Mouse (Mus musculus): ENCODE measurements around the gene Invs.
A peak's percentile ranks its signal among the peaks of the same experiment; 100 is the strongest.

Invs gene

DNA sequence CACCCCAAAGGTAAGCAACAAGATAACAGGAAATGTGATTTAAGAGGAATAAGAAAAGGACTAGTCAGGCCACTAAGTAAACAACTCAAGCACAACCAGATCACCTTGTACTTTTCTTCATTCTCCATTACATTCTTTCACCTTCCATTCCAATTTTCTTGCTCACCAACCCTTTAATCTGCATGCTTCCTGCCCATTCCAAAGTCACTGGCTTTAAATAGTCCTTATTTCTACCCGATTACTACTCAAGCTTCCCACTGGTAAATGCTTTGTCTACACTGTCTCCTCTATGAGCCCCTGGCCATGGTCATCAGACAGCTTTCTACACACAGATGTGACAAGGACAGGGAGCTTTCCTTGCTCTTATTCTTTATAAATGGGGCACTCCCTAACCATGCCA lies 191.4 kb downstream of the Invs start:
- DNase-seq = no peak

DNA sequence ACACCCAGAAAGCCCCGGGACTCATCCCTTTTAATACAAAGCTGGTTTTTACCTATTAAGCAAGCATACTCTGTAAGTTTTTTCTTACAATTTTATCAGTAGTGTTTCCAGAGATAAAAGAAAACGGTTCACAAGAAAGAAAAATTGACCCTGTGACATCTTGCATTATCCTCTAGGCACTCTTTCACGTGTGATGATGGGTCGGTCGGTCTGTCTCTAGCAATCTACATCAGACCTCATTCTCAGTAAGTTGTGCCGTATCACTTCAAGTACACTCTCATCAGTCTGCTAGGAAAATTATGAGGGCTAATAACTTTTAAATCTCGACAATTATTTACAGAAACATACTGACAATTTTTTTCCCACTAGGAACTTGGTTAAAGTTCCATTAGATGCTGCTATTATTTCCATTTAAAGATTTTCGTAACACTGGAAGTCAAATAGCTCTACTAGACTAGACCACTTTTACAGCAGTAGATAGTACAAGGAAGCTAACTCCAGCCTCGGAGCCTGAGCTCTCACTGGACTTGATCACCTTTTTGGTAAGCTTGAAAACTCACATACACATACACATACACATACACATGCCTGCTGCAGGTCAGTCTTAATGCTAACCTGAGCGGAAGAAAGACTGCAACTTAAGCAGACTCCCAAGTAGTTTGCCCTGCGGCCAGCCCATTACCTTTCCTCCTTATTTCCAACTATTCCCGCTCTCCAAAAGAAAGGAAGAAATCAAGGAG lies 192.7 kb downstream of the Invs start:
- DNase-seq = peak; percentile 13

DNA sequence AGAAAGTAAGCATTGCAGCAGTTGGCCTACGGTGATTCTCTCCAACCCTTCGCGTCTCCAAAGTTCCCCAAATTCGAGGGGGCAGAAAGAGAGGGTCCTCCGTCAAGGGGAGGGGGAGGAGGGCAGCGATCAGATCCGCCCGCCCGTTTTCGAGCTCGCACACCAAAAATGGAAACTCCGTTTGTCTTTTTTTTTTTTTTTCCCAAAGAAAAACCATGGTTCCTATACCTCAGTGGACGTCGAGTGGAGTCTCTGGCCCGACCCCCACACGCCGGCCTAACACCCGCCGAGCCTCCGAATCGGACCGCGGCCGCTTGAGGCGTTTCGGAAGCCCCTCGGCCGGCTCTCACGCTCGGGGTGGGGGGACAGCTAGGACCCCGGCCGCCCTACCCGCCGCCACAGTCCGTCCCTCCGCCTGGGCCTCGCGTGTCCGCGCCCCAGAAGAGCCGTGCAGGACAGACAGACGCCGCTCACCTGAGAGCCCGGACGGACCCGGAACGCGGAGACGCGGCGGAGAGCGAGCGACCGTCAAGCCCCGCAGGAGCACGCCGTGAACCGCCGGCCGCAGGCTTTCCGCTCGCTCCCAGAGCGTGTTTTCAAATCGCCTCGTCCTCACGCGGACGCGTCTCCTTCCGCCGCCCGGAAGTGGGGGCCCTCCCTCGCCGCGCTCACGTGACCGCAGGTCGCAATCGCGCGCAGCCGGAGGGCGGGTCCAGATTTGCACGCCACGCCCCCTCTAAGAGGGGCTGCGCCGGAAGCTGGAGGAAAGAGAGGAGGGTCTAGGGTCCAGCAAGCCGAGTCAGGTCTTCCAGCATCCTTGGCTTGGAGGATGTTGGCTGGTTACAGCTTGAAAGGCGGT lies 193.5 kb downstream of the Invs start, which contains the start of gene Tex10:
Tex10 (minus strand) TSS at position 668 of the 859 bp plus-strand sequence.
- peak; percentile 93 for DNase-seq

DNA sequence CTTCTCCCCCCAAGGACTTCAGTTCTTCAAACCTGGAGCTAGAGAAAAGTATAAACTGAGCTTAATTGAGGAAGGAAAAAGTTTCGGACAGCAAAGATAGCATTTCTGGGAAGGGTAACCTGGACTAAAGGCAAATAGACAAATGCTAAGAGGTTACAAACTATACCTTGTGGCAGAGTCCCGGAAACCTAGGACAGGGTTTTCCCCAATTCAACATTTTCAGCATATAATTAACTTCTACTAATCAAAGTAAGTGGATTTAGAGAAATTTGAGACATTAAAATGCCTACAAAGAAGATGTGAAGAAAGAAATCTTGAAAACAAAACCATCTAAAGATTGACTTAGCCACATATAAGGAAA lies 194.1 kb downstream of the Invs start:
- no peak for DNase-seq

DNA sequence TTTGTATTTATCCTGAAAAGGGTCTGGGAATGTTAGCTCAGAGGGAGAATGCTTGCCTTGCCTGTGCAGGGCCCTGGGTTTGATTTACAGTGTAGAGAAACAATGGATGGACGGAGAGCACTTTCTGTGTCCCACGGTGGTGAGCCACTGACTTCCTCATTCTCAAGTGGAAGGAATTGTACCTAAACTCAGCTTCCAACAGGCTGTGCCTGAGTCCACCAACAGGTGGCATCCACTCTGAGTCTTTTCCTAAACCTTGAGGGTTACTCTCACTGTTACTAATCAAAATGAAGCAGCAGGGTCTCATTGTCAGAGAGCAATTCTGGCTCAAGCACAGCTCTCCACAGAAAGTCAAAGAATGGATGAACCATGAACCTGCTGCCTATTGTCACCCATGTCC lies 201.7 kb downstream of the Invs start:
- DNase-seq = peak; percentile 38
